Mouse (Mus musculus) brain, embryonic 14.5 days (tissue): ENCODE measurements at regions not wholly inside any gene's neighbourhood (a gene's known extent, or its start where the extent isn't known, plus 50 kb on each side); places are given as distances from the start of the nearest gene placed in this dataset.
A peak's percentile ranks its signal among the peaks of the same experiment; 100 is the strongest.

Experiments used
- DNase-seq: peaks from one replicate; pipeline ENCODE4 v3.0.0-alpha.2; 2011; ENCODE audit warnings: low read depth
- CTCF ChIP-seq: fragments of 200-500 bp; IDR thresholded peaks from 2 replicates; pipeline ENCODE4 v1.5.1; 2012; ENCODE audit warnings: inconsistent platforms, mild to moderate bottlenecking, moderate library complexity, borderline replicate concordance; ENCODE audit not compliant: insufficient read depth, insufficient read length; ENCODE audit errors: extremely low read depth
- POLR2A ChIP-seq: fragments of 200-500 bp; IDR thresholded peaks from 2 replicates; pipeline ENCODE4 v1.6.1; 2012; ENCODE audit warnings: mild to moderate bottlenecking, inconsistent platforms, borderline replicate concordance; ENCODE audit not compliant: poor library complexity, insufficient read depth, insufficient read length, severe bottlenecking; ENCODE audit errors: extremely low read depth

DNA sequence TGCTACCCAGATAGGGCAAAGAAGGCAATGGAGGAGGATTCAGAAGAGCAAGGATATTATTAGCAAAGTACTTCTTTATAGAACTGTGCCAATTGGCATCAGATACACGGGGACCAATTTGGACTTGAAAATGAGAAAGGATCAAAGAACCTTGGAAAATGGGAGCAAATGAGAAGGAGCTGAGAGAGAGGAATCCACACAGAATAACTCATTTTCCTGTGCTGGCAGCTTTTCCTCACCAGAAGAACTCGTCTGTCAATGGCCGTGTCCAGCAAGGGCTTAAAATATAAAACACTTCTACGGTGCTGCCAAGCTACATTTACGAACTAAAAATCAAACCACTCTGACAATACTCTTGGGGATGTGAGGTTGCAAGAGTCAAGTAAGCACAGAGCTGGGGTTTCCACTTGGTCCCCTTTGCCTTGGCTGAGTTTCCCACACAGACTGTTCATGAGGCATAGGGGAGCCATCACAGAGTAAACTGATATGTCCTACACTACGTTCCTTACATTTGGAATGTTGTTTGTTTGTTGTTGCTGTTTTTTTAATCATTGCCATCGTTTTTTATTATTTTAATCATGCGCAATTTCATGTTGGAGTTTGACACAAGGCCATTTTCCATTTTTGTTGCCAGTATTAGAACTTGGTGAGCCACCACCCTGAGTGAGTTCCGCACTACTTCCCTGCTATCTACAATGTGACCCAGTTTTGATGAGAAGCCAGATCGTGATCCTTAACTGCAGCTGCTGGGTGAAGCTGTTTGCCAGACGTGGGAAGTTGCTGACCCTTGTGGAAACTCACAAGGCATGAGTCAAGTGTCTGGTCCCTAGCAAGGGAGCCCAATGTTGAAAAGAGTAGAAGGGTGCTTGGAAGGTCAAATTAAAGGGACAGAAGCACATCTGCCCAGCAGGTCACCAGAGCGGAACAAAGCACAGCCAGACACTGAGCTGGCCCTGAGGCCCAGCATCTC, 95.5 kb upstream of the Ddit4l start:
- no peak for TF ChIP-seq POLR2A
- TF ChIP-seq CTCF: no peak
- DNase-seq: peak; percentile 60

DNA sequence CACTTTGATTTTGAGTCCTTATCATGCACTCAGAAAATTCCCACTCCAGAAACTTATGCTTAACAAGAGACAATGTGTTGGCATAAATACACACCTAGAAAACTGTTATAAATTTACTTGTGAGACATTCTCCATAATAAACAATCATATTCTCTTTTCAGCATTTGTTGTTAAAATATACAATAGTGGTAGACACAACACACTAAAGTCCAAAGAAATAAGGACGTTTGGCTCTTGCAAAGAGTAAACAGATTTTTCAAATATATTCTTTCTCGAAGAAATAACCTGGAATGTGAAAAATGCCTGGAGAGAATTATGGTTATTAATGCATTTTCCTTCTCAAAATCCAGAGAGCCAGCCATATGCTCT, 91.8 kb upstream of the Ddit4l start:
- TF ChIP-seq POLR2A (no peak), CTCF (no peak)
- DNase-seq: no peak

- TF ChIP-seq CTCF: no peak
- TF ChIP-seq POLR2A: no peak
- DNase-seq: peak; percentile 84
Measured at GRCm38 (mm10) chr3:137529961-137530609, 91.3 kb upstream of the Ddit4l start.

DNA sequence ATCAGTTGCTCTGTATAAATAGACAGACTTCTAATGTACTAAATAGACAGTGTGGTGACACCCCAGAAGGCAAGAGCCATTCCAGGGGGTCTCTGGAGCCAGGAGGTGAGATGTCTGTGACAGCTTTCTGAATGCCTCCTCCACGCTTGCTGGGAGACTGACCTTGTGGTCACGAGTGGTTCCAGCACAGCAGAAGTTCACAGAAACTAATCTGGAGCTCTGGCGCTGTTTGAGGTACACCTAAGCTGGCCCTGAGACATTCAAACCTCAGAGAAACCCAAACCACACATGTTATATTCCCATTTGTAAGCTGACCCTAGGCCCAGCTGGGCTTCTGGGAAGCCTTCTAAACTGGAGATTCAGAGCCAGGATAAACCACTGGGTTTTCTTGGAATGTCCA, 79.7 kb upstream of the Ddit4l start:
- TF ChIP-seq CTCF: no peak
- no peak for TF ChIP-seq POLR2A
- DNase-seq: no peak

DNA sequence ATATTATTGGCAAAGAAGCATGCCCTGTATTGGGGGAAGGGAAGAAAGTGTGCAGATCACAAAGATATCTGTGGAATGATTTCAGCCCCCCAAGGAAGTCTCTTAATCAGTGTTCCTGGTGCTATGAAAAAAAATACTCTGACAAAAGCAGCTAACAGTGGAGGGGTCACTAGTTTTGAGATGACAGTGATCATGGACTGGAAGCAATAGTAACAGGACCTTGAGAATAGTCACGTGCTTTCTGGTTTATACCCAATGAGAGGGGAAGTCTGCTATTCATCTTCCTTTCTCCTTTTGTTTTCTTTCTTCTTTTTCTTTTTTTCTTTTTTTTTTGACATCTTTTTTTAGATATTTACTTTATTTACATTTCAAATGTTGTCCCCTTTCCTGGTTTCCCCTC, 79.1 kb upstream of the Ddit4l start:
- TF ChIP-seq POLR2A: no peak
- TF ChIP-seq CTCF: no peak
- DNase-seq: no peak

GRCm38 (mm10) chr3:137547414-137547877, 74.0 kb upstream of the Ddit4l start:
- TF ChIP-seq CTCF (no peak), POLR2A (no peak)
- peak; percentile 89 for DNase-seq

DNA sequence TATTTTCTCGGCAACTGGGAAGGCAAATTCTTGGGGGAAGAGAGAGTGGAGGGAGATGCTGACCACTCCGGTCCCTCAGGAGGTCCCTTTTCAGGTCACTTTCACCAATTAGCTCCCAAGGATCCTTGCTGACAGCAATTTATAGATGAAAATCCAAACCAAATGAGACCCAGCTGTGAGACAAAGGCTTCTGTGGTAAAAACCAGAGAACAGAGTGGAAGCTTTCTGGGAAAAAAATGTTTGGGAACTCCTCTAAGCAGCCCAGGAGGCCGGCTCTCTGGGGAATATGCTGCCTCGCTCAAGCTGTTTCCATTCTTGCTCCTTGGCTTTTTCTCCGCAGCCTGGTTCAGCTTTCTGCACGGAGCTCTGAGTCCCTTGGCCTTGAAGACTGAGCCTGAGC, 73.5 kb upstream of the Ddit4l start:
- TF ChIP-seq POLR2A (no peak), CTCF (no peak)
- DNase-seq: peak; percentile 70

- no peak for DNase-seq
- TF ChIP-seq POLR2A (no peak), CTCF (no peak)
Measured at GRCm38 (mm10) chr3:137550708-137551107, 70.7 kb upstream of the Ddit4l start.

DNA sequence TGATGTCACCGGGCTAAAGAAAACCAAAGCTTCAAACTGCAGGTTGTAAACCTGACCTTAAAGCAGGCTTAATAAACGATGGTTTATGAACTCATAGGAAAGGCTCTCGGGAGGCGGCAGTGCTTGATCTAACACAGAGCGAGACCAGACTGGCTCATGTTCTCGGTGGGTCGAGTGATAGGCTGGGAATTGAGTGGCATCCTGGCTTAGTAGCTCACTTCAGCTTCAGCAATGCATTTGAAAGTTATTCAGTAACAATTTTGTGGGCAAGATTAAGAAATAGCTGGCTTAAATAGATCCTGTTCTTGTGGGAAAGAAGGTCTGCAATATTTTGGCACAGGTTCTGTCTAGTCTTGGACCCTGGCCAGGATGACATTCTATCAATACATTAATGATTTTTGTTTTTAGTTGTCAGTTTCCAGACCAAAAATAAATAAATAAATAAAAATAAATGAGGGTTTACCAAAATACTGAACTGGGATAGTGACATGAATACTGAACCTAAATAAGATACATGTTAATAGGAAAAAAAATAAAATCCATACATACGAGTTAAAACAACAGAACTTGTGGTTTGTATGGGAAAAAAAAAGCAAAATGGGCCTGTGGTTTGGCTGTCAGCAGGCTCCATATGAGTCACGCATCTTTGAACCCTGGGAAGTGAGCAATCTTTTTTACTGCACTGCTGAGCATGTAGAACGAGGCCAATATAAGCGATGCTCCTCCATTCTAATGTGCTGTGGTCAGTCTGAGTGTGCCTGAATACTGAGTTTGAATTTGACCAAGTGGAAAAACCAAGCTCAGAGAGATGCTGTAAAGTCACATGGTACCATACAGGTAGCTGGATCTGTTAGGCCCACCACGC, 68.7 kb upstream of the Ddit4l start:
- TF ChIP-seq POLR2A (no peak), CTCF (no peak)
- peak; percentile 13 for DNase-seq

- TF ChIP-seq CTCF (no peak), POLR2A (no peak)
- DNase-seq: peak; percentile 86
Measured at GRCm38 (mm10) chr3:137560851-137561449, 60.5 kb upstream of the Ddit4l start.

GRCm38 (mm10) chr3:137561986-137562385, 59.4 kb upstream of the Ddit4l start:
- DNase-seq: peak; percentile 52
- no peak for TF ChIP-seq CTCF
- no peak for TF ChIP-seq POLR2A
